Mouse (Mus musculus): ENCODE data around the gene Trappc1.

- no peak for TF ChIP-seq TCF12 (IDR thresholded peaks at IDR 0.05; ENCODE audit: low read depth, low read length)
- TF ChIP-seq KAT2A (conservative IDR thresholded peaks at IDR 0.05; ENCODE audit: low read depth, low read length): no peak
- TF ChIP-seq MAX (IDR thresholded peaks at IDR 0.05; ENCODE audit: low read length): peak; percentile 95
- TF ChIP-seq ETS1 (IDR thresholded peaks at IDR 0.05; ENCODE audit: low read depth, low read length): no peak
- TF ChIP-seq EP300 (IDR thresholded peaks at IDR 0.05; ENCODE audit: low read depth in 1 of 2, low read length in 2 of 2): no peak
- no peak for TF ChIP-seq JUND (IDR thresholded peaks at IDR 0.05; ENCODE audit: low read depth, low read length)
- peak; percentile 46 to 54; a peak in 1 of 4 replicates for TF ChIP-seq POLR2A (IDR thresholded peaks at IDR 0.05; ENCODE audit: control insufficient read depth in 1 of 2, insufficient read depth in 1 of 2, low read depth in 1 of 2, low read length in 2 of 2, poor library complexity in 1 of 2)
- no peak for TF ChIP-seq MAFK (IDR thresholded peaks at IDR 0.05; ENCODE audit: borderline replicate concordance, low read depth, low read length)
- no peak for TF ChIP-seq MYC (IDR thresholded peaks at IDR 0.05; ENCODE audit: low read depth, low read length)
- TF ChIP-seq MXI1 (IDR thresholded peaks at IDR 0.05; ENCODE audit: low read depth, low read length): peak; percentile 82
- TF ChIP-seq POLR2AphosphoS2 (IDR thresholded peaks at IDR 0.05; ENCODE audit: low read length): no peak; the same call in 1 of the 2 replicates
Measured at GRCm38 (mm10) chr11:69340161-69341131, 16.7 kb downstream of the Trappc1 start, which contains the start of gene Rnf227.

Measured in MEL (cell line).